Mouse (Mus musculus) layer of hippocampus, postnatal 10 days (tissue): ENCODE measurements around the gene Olfr283. TPM values are rescaled to one million over a fixed set of nuclear protein-coding genes. Genes with fewer than 3 reads are reported as not detected.

Source experiments
- total RNA-seq, 2 experiments: library from RNA; stranded (reverse); gene quantifications; 2 replicates each; pipeline ENCODE4 v1.2.3; 2021

Olfr283 gene
- total RNA-seq, 2 experiments from 2014 or later: not detected

Other genes with a start within 250 kb of the Olfr283 start
- 10 to 100 TPM; 40.8 to 40.9 TPM for gene Asb8, start 215.3 kb downstream of the Olfr283 start, total RNA-seq
- 10 to 100 TPM; 31.3 to 32.1 TPM for gene Ccdc184, start 213.8 kb downstream of the Olfr283 start, total RNA-seq
- not detected for gene Olfr288, start 185.4 kb downstream of the Olfr283 start, total RNA-seq
- under 1 TPM in 1 of 2 experiments, not detected in 1; 0.18 TPM for gene Gm44579, start 160.0 kb downstream of the Olfr283 start, total RNA-seq
- under 1 TPM; 0.69 to 0.71 TPM for gene Olfr287, start 159.9 kb downstream of the Olfr283 start, total RNA-seq
- not detected for gene Olfr286, start 146.5 kb downstream of the Olfr283 start, total RNA-seq
- not detected for gene H1fnt, start 123.7 kb downstream of the Olfr283 start, total RNA-seq
- 1 to 10 TPM; 8.2 to 8.5 TPM for gene Zfp641, start 84.8 kb downstream of the Olfr283 start, total RNA-seq
- not detected for gene Olfr285, start 63.6 kb downstream of the Olfr283 start, total RNA-seq
- gene Olfr284, start 40.0 kb downstream of the Olfr283 start, total RNA-seq: not detected
- not detected for gene Olfr282, start 50.3 kb upstream of the Olfr283 start, total RNA-seq
- not detected for gene Olfr281, start 71.6 kb upstream of the Olfr283 start, total RNA-seq
- gene OR5BS1P, start 89.0 kb upstream of the Olfr283 start, total RNA-seq: not detected
- not detected for gene Lalba, start 101.8 kb upstream of the Olfr283 start, total RNA-seq
- not detected for gene Olfr279, start 111.5 kb upstream of the Olfr283 start, total RNA-seq
- gene Kansl2, start 153.3 kb upstream of the Olfr283 start, total RNA-seq: 10 to 100 TPM; 71.9 to 73.2 TPM
- 10 to 100 TPM; 36.0 to 51.6 TPM for gene Ccnt1, start 190.0 kb upstream of the Olfr283 start, total RNA-seq
- gene 4930415O20Rik, start 190.1 kb upstream of the Olfr283 start, total RNA-seq: not detected
- gene Adcy6, start 229.1 kb upstream of the Olfr283 start, total RNA-seq: 10 to 100 TPM; 41.4 to 44.6 TPM
- gene Cacnb3, start 249.9 kb upstream of the Olfr283 start, total RNA-seq: 100 to 1,000 TPM; 139 to 147 TPM